Mouse (Mus musculus) stomach, postnatal 0 days (tissue): ENCODE measurements around the gene Slit1. TPM values are rescaled to one million over a fixed set of nuclear protein-coding genes. Genes with fewer than 3 reads are reported as not detected.

Experiments used
- ATAC-seq: fragments of 200-750 bp; cut with Nextera tagmentation; 2 replicates; pipeline ENCODE4 v1.8.0; 2017; ENCODE audit not compliant: low FRiP score, low TSS enrichment
- DNase-seq: peaks from one replicate; pipeline ENCODE4 v3.0.0-alpha.2; 2016; ENCODE audit warnings: low spot score
- H3K27ac ChIP-seq: fragments of 300-500 bp; sonication (generic); replicated peaks from 2 replicates; pipeline ENCODE4 v1.5.1; 2014; ENCODE audit warnings: mild to moderate bottlenecking, control low read depth
- H3K27me3 ChIP-seq: fragments of 300-500 bp; sonication (generic); 2 replicates; pipeline ENCODE4 v1.6.1; 2014; ENCODE audit warnings: low read length; ENCODE audit not compliant: control insufficient read depth, insufficient read depth
- H3K36me3 ChIP-seq: fragments of 300-500 bp; sonication (generic); 2 replicates; pipeline ENCODE4 v1.6.1; 2014; ENCODE audit warnings: low read length, mixed read lengths; ENCODE audit not compliant: control insufficient read depth, insufficient read depth
- H3K4me1 ChIP-seq: fragments of 300-500 bp; sonication (generic); replicated peaks from 2 replicates; pipeline ENCODE4 v1.6.1; 2014; ENCODE audit warnings: antibody characterized with exemption; ENCODE audit not compliant: control insufficient read depth, insufficient read depth
- H3K4me2 ChIP-seq: fragments of 300-500 bp; sonication (generic); replicated peaks from 2 replicates; pipeline ENCODE4 v1.6.1; 2014; ENCODE audit warnings: low read depth, mild to moderate bottlenecking, control low read depth, moderate library complexity
- H3K4me3 ChIP-seq: fragments of 300-500 bp; sonication (generic); 2 replicates; pipeline ENCODE4 v1.5.1; 2014; ENCODE audit warnings: low read depth, low read length, control low read depth
- H3K9ac ChIP-seq: fragments of 300-500 bp; sonication (generic); 2 replicates; pipeline ENCODE4 v1.6.1; 2014; ENCODE audit warnings: mild to moderate bottlenecking, low read length, control low read depth, mixed read lengths
- H3K9me3 ChIP-seq: fragments of 300-500 bp; sonication (generic); 2 replicates; pipeline ENCODE4 v1.6.1; 2016; ENCODE audit warnings: low read length; ENCODE audit not compliant: control insufficient read depth
- CTCF ChIP-seq: IDR thresholded peaks from 2 replicates; pipeline ENCODE4 v1.5.1; 2016; ENCODE audit warnings: antibody characterized with exemption, low read depth, mild to moderate bottlenecking, moderate library complexity
- EP300 ChIP-seq: optimal IDR thresholded peaks from 2 replicates; pipeline ENCODE3; 2016; ENCODE audit warnings: antibody characterized with exemption
- whole genome bisulfite sequencing: fragments of 180-500 bp; shearing (Covaris S2); extraction: QIAGEN DNeasy Blood & Tissue Kit; methylation state at CpG from one replicate; pipeline ENCODE4 v1.1.7; 2014; 5-methylcytosine and 5-hydroxymethylcytosine counted together
- polyA plus RNA-seq: library from polyadenylated mRNA; unstranded; fragments of >200 nt; fragmentation: Nextera tagmentation; extraction: Ambion mirVana; gene quantifications from 2 replicates; pipeline ENCODE4 v1.2.1, GENCODE M21; 2015

Slit1 gene
- polyA plus RNA-seq, 1 experiment from 2014 or later = 0.28 TPM

DNA sequence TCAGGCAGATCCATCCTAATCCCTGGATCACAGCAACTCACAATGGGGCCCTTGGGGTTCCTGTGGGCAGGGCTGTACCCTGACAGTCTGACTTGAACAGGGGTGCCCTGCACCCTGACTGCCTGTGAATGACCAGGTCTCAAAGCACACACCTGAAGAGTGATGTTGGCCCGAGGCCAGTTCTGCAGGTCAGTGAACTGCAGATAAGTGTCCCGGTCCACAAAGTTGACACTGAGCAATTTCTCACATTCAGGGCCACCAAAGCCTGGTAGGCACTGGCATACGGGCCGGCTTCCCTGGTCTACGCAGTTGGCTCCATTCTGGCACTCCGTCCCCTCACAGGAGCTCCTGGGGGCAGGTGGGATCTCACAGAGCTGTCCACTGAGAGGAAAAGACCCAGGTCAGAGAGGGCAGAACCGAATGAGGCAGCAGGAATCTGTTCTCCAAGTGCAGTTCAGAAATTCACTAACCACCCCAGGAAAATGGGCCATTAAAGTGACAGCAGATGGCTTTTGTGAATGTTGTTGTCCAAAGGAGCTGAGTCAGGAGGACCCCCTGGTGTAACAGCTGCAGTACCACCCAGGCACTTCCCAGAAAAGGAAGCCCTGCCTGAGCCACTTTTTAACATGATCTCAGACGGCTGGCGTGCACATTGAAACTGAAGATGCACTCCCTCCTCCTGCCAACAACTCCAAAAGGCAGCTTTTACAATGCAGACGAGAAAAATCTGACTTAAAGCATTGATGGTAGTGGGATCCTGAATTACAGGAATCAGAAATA is 137.1 kb downstream of the Slit1 start:
- Histone ChIP-seq H3K27me3 (no peaks in the 10 kb centered on the region), H3K4me2 (no peak overlapping the region), H3K36me3 (no peaks in the 10 kb centered on the region), H3K9ac (no peak overlapping the region), H3K4me1 (no peaks in the 10 kb centered on the region), H3K27ac (no peak overlapping the region), H3K4me3 (no peak overlapping the region), H3K9me3 (no peaks in the 10 kb centered on the region)
- ATAC-seq (no peak), DNase-seq (peak; percentile 48)
- no peak for TF ChIP-seq EP300
- no peak for TF ChIP-seq CTCF
- 69% methylated on average over 10 of the region's 10 CpGs for whole genome bisulfite sequencing

DNA sequence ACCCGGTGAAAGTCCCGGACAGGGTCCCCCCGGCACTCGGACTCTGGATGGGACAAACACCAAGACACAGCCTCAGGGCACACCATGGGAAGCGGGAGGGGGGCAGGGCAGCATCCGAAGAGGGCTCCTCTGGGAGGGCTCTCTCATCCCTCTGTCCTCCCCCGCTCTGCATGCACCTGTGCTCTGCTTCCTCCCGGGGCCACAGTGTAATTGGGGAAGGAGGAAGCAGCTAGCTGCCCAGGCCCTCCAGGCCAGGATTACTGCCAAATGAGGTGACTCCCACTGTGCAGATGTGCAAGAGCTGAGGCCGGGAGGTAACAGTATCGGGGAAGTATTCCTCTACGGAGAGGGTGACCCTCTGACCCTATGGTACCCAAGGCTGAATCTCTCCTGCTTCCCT is 142.8 kb downstream of the Slit1 start:
- Histone ChIP-seq H3K4me1 (no peaks in the 10 kb centered on the region), H3K36me3 (no peaks in the 10 kb centered on the region), H3K9me3 (no peaks in the 10 kb centered on the region), H3K9ac (no peak overlapping the region), H3K27me3 (no peaks in the 10 kb centered on the region), H3K4me2 (no peak overlapping the region), H3K4me3 (no peak overlapping the region), H3K27ac (no peak overlapping the region)
- TF ChIP-seq CTCF = no peak
- TF ChIP-seq EP300 = no peak
- ATAC-seq (no peak), DNase-seq (no peak)
- 58% methylated on average over 11 of the region's 11 CpGs for WGBS

DNA sequence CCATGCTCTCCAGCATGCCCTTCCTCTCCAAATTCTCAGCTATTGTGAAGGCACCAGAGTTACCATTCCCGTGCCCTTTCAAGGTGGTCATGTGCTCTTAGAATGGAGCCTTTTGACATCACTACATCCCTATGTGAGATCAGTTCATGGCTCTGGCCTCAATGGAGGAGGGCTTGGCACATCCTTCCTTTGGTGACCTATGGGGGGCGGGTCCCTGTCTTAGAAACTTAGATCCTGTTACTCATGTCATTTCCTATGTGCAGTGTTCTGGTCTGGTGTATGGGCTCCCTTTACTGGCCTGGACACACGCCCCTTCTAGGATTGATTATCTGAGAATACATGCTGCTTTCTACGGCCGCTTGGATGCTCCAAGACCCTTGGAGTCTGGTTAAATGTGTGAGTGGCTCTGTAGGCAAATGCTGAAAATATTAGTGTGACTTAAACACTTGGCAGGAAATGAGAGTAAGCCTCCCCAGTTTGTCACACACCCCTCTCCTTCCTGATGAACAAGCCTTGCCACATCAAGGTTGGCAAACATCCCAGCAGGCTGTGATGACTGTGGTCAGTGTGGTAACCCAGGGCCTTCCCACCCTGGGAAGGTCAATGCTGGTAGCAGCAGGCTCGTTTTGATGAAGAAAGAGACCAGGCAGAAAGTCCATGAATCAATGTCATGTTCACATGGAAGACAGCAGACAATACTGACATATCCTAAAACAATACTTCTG is 146.1 kb downstream of the Slit1 start:
- Histone ChIP-seq H3K9ac (no peak overlapping the region), H3K9me3 (no peaks in the 10 kb centered on the region), H3K27ac (peak overlapping the region; percentile 4; the same call in 1 of the 2 replicates), H3K4me2 (no peak overlapping the region), H3K27me3 (no peaks in the 10 kb centered on the region), H3K36me3 (no peaks in the 10 kb centered on the region), H3K4me3 (no peak overlapping the region), H3K4me1 (no peaks in the 10 kb centered on the region)
- 66% methylated on average over 6 of the region's 6 CpGs for WGBS
- peak; percentile 76 for DNase-seq
- ATAC-seq = peak; percentile 75
- no peak for TF ChIP-seq EP300
- TF ChIP-seq CTCF = no peak

DNA sequence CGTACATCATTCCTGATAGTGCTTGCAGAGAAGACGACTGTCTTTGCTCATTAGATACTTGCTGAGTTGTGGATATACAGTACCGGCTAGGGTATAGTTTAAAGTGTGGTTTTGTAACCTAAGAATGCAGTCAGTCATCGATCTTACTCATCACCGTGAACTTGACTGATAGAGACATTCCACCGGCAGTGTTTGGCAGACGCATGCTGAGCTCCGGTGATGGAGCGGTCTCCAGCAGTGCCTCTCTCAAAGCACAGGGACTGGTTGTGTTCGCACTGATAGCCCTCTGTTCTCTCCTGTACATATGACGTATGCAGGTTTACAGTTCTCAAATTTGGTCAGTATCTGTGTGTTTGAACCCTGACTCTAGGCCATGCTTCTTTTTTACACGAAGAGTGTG is 151.7 kb downstream of the Slit1 start:
- H3K4me3 ChIP-seq = no peak overlapping the region
- no peak overlapping the region for H3K4me2 ChIP-seq
- H3K27me3 ChIP-seq = no peaks in the 10 kb centered on the region
- H3K27ac ChIP-seq = no peak overlapping the region
- 74% methylated on average over 12 of the region's 12 CpGs for WGBS
- no peak for TF ChIP-seq EP300
- no peak for TF ChIP-seq CTCF
- ATAC-seq (no peak), DNase-seq (no peak)
- no peaks in the 10 kb centered on the region for H3K36me3 ChIP-seq
- no peaks in the 10 kb centered on the region for H3K4me1 ChIP-seq
- H3K9ac ChIP-seq = no peak overlapping the region
- no peaks in the 10 kb centered on the region for H3K9me3 ChIP-seq

DNA sequence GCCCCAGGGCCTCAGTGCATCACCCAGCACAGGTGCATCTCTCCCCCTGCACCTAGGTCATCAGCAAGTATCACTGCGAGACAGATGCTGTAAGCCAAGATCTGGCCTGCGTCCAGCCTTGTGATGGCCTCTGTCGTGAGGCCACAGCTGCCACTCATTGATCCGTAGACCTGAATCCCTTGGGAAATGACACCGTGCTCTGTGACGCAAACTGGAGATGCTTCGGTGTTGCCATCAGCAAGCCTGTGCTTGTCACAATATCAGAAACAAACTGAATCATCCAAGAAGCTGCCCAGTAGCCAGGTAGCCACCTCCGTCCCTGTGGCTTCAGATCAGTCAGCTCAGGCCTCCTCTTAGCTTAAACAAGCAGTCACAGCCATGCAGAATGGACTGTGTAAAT is 153.8 kb downstream of the Slit1 start:
- H3K4me3 ChIP-seq = no peak overlapping the region
- H3K9ac ChIP-seq = no peak overlapping the region
- H3K4me1 ChIP-seq = no peaks in the 10 kb centered on the region
- no peaks in the 10 kb centered on the region for H3K27me3 ChIP-seq
- H3K9me3 ChIP-seq = no peaks in the 10 kb centered on the region
- no peaks in the 10 kb centered on the region; the same call in 1 of the 2 replicates for H3K36me3 ChIP-seq
- WGBS = 77% methylated on average over 8 of the region's 8 CpGs
- H3K4me2 ChIP-seq = no peak overlapping the region
- ATAC-seq (no peak), DNase-seq (no peak)
- H3K27ac ChIP-seq = no peak overlapping the region
- no peak for TF ChIP-seq EP300
- no peak for TF ChIP-seq CTCF

DNA sequence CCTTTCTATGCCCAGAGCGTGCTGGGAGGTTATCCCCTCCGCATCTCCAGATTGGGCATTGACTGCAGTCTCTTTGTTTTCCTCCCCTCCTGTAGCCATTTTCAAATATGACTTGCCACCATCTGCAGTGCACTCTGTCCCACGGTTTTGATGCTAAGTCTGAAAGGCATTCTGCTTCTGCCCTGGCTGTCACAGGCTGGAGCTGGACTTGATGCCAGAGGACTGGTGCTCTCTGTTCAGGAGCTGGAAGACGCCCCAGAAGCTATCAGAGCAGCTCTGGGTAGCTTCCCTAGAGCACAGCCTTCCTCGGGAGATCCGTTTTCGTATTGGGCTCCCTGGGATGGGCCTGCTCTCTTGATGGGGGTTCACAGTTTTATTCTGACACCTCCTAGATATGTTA is 154.4 kb downstream of the Slit1 start:
- no peak overlapping the region for H3K27ac ChIP-seq
- 85% methylated on average over 7 of the region's 7 CpGs for WGBS

More for the DNA sequence above, 154.4 kb downstream of the Slit1 start:
- no peak overlapping the region for H3K9ac ChIP-seq
- DNase-seq (peak; percentile 12), ATAC-seq (no peak)
- no peaks in the 10 kb centered on the region for H3K9me3 ChIP-seq
- no peak overlapping the region for H3K4me2 ChIP-seq
- no peaks in the 10 kb centered on the region for H3K27me3 ChIP-seq
- no peak for TF ChIP-seq CTCF
- no peak for TF ChIP-seq EP300
- peaks cover under 1% of the 10 kb centered on the region; the same call in 1 of the 2 replicates for H3K36me3 ChIP-seq
- H3K4me1 ChIP-seq = no peaks in the 10 kb centered on the region
- no peak overlapping the region for H3K4me3 ChIP-seq
